Mouse (Mus musculus) urinary bladder, postnatal 4 days (tissue): ENCODE measurements at regions not wholly inside any gene's neighbourhood (a gene's known extent, or its start where the extent isn't known, plus 50 kb on each side); places are given as distances from the start of the nearest gene placed in this dataset.

Source experiments
- DNase-seq, 2 experiments: peaks; one replicate each; pipeline ENCODE4 v3.0.0; 2021 to 2022; ENCODE audit warnings: low spot score in 2 of 2

- no peak for DNase-seq
These were observed 675.4 kb upstream of the Tmem132c start for GRCm38 (mm10) chr5:126566226-126566625.

GRCm38 (mm10) chr5:126573766-126574165, 667.8 kb upstream of the Tmem132c start:
- no peak for DNase-seq

- DNase-seq = no peak
These were observed 643.8 kb upstream of the Tmem132c start for GRCm38 (mm10) chr5:126597786-126598330.

- DNase-seq = no peak
These were observed 642.0 kb upstream of the Tmem132c start for GRCm38 (mm10) chr5:126599561-126599960.

GRCm38 (mm10) chr5:126606756-126607155, 634.9 kb upstream of the Tmem132c start:
- DNase-seq = no peak

GRCm38 (mm10) chr5:126612571-126612970, 629.0 kb upstream of the Tmem132c start:
- DNase-seq = no peak

- no peak for DNase-seq
These were observed 619.1 kb upstream of the Tmem132c start for GRCm38 (mm10) chr5:126622551-126622950.

GRCm38 (mm10) chr5:126623205-126623604, 618.4 kb upstream of the Tmem132c start:
- peak in 1 of 2 experiments; percentile 62 for DNase-seq

- DNase-seq = no peak
These were observed 611.8 kb upstream of the Tmem132c start for GRCm38 (mm10) chr5:126629826-126630225.

GRCm38 (mm10) chr5:126650415-126650814, 591.2 kb upstream of the Tmem132c start:
- no peak for DNase-seq

GRCm38 (mm10) chr5:126651367-126651766, 590.2 kb upstream of the Tmem132c start:
- DNase-seq = peak; percentile 28 to 71

GRCm38 (mm10) chr5:126662648-126663047, 579.0 kb upstream of the Tmem132c start:
- no peak for DNase-seq

- DNase-seq = no peak
These were observed 570.5 kb upstream of the Tmem132c start for GRCm38 (mm10) chr5:126671156-126671555.

- no peak for DNase-seq
These were observed 561.3 kb upstream of the Tmem132c start for GRCm38 (mm10) chr5:126680262-126680661.

- DNase-seq = no peak
These were observed 542.3 kb upstream of the Tmem132c start for GRCm38 (mm10) chr5:126699314-126699713.

- DNase-seq = no peak
These were observed 537.9 kb upstream of the Tmem132c start for GRCm38 (mm10) chr5:126703516-126704282.

GRCm38 (mm10) chr5:126705871-126706270, 535.7 kb upstream of the Tmem132c start:
- no peak for DNase-seq

- DNase-seq = no peak
These were observed 534.9 kb upstream of the Tmem132c start for GRCm38 (mm10) chr5:126706701-126707100.

- DNase-seq = no peak
These were observed 526.9 kb upstream of the Tmem132c start for GRCm38 (mm10) chr5:126714672-126715071.

GRCm38 (mm10) chr5:126718421-126718820, 523.2 kb upstream of the Tmem132c start:
- no peak for DNase-seq

GRCm38 (mm10) chr5:126721300-126721699, 520.3 kb upstream of the Tmem132c start:
- no peak for DNase-seq

GRCm38 (mm10) chr5:126723304-126724295, 518.0 kb upstream of the Tmem132c start:
- no peak for DNase-seq
